Mouse (Mus musculus) hindbrain, embryonic 12.5 days (tissue): Measurements from ENCODE around the gene Rfx3. TPM values are rescaled to one million over a fixed set of nuclear protein-coding genes. Genes with fewer than 3 reads are reported as not detected.

Experiments
- ATAC-seq: fragments of 200-750 bp; cut with Nextera tagmentation; 2 replicates; pipeline ENCODE4 v1.8.0; 2017; ENCODE audit warnings: moderate TSS enrichment; ENCODE audit not compliant: low FRiP score
- H3K27ac ChIP-seq: fragments of 300-500 bp; sonication (generic); 2 replicates; pipeline ENCODE4 v1.5.1; 2016; ENCODE audit warnings: mild to moderate bottlenecking
- H3K27me3 ChIP-seq: fragments of 300-500 bp; sonication (generic); 2 replicates; pipeline ENCODE4 v1.6.1; 2016; ENCODE audit warnings: mild to moderate bottlenecking
- H3K36me3 ChIP-seq: fragments of 300-500 bp; sonication (generic); 2 replicates; pipeline ENCODE4 v1.6.1; 2016; ENCODE audit warnings: mild to moderate bottlenecking
- H3K4me1 ChIP-seq: fragments of 300-500 bp; sonication (generic); 2 replicates; pipeline ENCODE4 v1.6.1; 2016
- H3K4me2 ChIP-seq: fragments of 300-500 bp; sonication (generic); replicated peaks from 2 replicates; pipeline ENCODE4 v1.6.1; 2016; ENCODE audit warnings: mild to moderate bottlenecking
- H3K4me3 ChIP-seq: fragments of 300-500 bp; sonication (generic); 2 replicates; pipeline ENCODE4 v1.5.1; 2016; ENCODE audit warnings: mild to moderate bottlenecking
- H3K9ac ChIP-seq: fragments of 300-500 bp; sonication (generic); 2 replicates; pipeline ENCODE4 v1.6.1; 2016; ENCODE audit warnings: mild to moderate bottlenecking, moderate library complexity
- H3K9me3 ChIP-seq: fragments of 300-500 bp; sonication (generic); replicated peaks from 2 replicates; pipeline ENCODE4 v1.6.1; 2016; ENCODE audit warnings: mild to moderate bottlenecking
- WGBS: fragments of 180-500 bp; shearing (Covaris S2); methylation state at CpG from one replicate; pipeline ENCODE4 v1.1.7; 2016; 5-methylcytosine and 5-hydroxymethylcytosine counted together
- polyA plus RNA-seq: library from polyadenylated mRNA; unstranded; fragments of >200 nt; fragmentation: Nextera tagmentation; extraction: Ambion mirVana; gene quantifications from 2 replicates; pipeline ENCODE4 v1.2.1, GENCODE M21; 2016

Gene Rfx3
- polyA plus RNA-seq, 1 experiment from 2014 or later, result 28.5 TPM

GRCm38 (mm10) chr19:27992800-27993199 is 18.2 kb downstream of the Rfx3 start:
- 88% methylated on average over 7 of the region's 7 CpGs for WGBS
- Histone ChIP-seq H3K4me2 (no peak overlapping the region), H3K27ac (no peak overlapping the region), H3K9ac (no peak overlapping the region), H3K27me3 (no peaks in the 10 kb centered on the region), H3K4me3 (no peak overlapping the region), H3K36me3 (no peaks in the 10 kb centered on the region), H3K9me3 (no peaks in the 10 kb centered on the region), H3K4me1 (peaks cover 6% of the 10 kb centered on the region)
- ATAC-seq, result no peak

GRCm38 (mm10) chr19:27988746-27989145 is 22.2 kb downstream of the Rfx3 start:
- Histone ChIP-seq H3K36me3 (no peaks in the 10 kb centered on the region), H3K9ac (no peak overlapping the region), H3K4me2 (no peak overlapping the region), H3K4me3 (no peak overlapping the region), H3K4me1 (peaks cover 19% of the 10 kb centered on the region), H3K9me3 (no peaks in the 10 kb centered on the region), H3K27ac (no peak overlapping the region), H3K27me3 (no peaks in the 10 kb centered on the region)
- WGBS, result 21% methylated on average over 3 of the region's 3 CpGs
- ATAC-seq, result no peak

GRCm38 (mm10) chr19:27967590-27967989 is 43.4 kb downstream of the Rfx3 start:
- Histone ChIP-seq H3K4me3 (no peak overlapping the region), H3K4me2 (no peak overlapping the region), H3K4me1 (no peaks in the 10 kb centered on the region), H3K9me3 (no peaks in the 10 kb centered on the region), H3K36me3 (0 out of 2 replicates have a peak, but pooled peaks cover 4% of the 10 kb centered on the region), H3K27ac (no peak overlapping the region), H3K27me3 (no peaks in the 10 kb centered on the region), H3K9ac (no peak overlapping the region)
- no peak for ATAC-seq
- 90% methylated on average over 3 of the region's 3 CpGs for whole genome bisulfite sequencing

GRCm38 (mm10) chr19:27961271-27961670 is 49.7 kb downstream of the Rfx3 start:
- Histone ChIP-seq H3K4me2 (no peak overlapping the region), H3K4me3 (no peak overlapping the region), H3K4me1 (no peaks in the 10 kb centered on the region), H3K27me3 (no peaks in the 10 kb centered on the region), H3K27ac (no peak overlapping the region), H3K36me3 (0 out of 2 replicates have a peak, but pooled peaks cover 4% of the 10 kb centered on the region), H3K9ac (no peak overlapping the region), H3K9me3 (0 out of 2 replicates have a peak, but pooled peaks cover 3% of the 10 kb centered on the region)
- ATAC-seq, result no peak
- 91% methylated on average over 3 of the region's 3 CpGs for WGBS

- Histone ChIP-seq H3K36me3 (no peaks in the 10 kb centered on the region), H3K27ac (no peak overlapping the region), H3K27me3 (no peaks in the 10 kb centered on the region), H3K9ac (no peak overlapping the region), H3K4me2 (no peak overlapping the region), H3K4me1 (no peaks in the 10 kb centered on the region), H3K4me3 (no peak overlapping the region), H3K9me3 (no peaks in the 10 kb centered on the region)
- no peak for ATAC-seq
- WGBS, result 77% methylated on average over 3 of the region's 3 CpGs
Observed at GRCm38 (mm10) chr19:27935453-27935852, 75.5 kb downstream of the Rfx3 start.

- WGBS, result 93% methylated on average over 2 of the region's 2 CpGs
- H3K9ac ChIP-seq, result no peak overlapping the region
- H3K4me1 ChIP-seq, result no peaks in the 10 kb centered on the region
- no peak overlapping the region for H3K4me3 ChIP-seq
- H3K36me3 ChIP-seq, result no peaks in the 10 kb centered on the region
- no peak overlapping the region for H3K27ac ChIP-seq
- no peak overlapping the region for H3K4me2 ChIP-seq
- H3K9me3 ChIP-seq, result no peaks in the 10 kb centered on the region
- H3K27me3 ChIP-seq, result no peaks in the 10 kb centered on the region
- no peak for ATAC-seq
Observed at GRCm38 (mm10) chr19:27931136-27931535, 79.8 kb downstream of the Rfx3 start.

GRCm38 (mm10) chr19:27926378-27926777 is 84.6 kb downstream of the Rfx3 start:
- WGBS, result 93% methylated on average over 3 of the region's 3 CpGs

GRCm38 (mm10) chr19:27919040-27919439 is 91.9 kb downstream of the Rfx3 start:
- Histone ChIP-seq H3K36me3 (no peaks in the 10 kb centered on the region), H3K9me3 (no peaks in the 10 kb centered on the region), H3K4me2 (no peak overlapping the region), H3K4me1 (no peaks in the 10 kb centered on the region), H3K27ac (no peak overlapping the region), H3K4me3 (no peak overlapping the region), H3K9ac (no peak overlapping the region), H3K27me3 (no peaks in the 10 kb centered on the region)
- WGBS, result 61% methylated on average over 2 of the region's 2 CpGs
- no peak for ATAC-seq

More at GRCm38 (mm10) chr19:27926378-27926777, 84.6 kb downstream of the Rfx3 start:
- Histone ChIP-seq H3K9ac (no peak overlapping the region), H3K4me2 (no peak overlapping the region), H3K4me1 (no peaks in the 10 kb centered on the region), H3K27ac (no peak overlapping the region), H3K27me3 (no peaks in the 10 kb centered on the region), H3K36me3 (no peaks in the 10 kb centered on the region), H3K9me3 (no peaks in the 10 kb centered on the region), H3K4me3 (no peak overlapping the region)
- ATAC-seq, result no peak

- Histone ChIP-seq H3K4me1 (no peaks in the 10 kb centered on the region), H3K4me2 (no peak overlapping the region), H3K36me3 (no peaks in the 10 kb centered on the region), H3K27me3 (no peaks in the 10 kb centered on the region), H3K4me3 (no peak overlapping the region), H3K9ac (no peak overlapping the region), H3K27ac (no peak overlapping the region), H3K9me3 (no peaks in the 10 kb centered on the region)
- 69% methylated on average over 2 of the region's 2 CpGs for whole genome bisulfite sequencing
- no peak for ATAC-seq
Observed at GRCm38 (mm10) chr19:27916446-27916845, 94.5 kb downstream of the Rfx3 start.

GRCm38 (mm10) chr19:27906976-27907375 is 104.0 kb downstream of the Rfx3 start:
- H3K4me2 ChIP-seq, result no peak overlapping the region
- H3K27me3 ChIP-seq, result no peaks in the 10 kb centered on the region
- H3K9ac ChIP-seq, result no peak overlapping the region
- WGBS, result 48% methylated on average over 5 of the region's 5 CpGs
- ATAC-seq, result no peak
- peaks cover 12% of the 10 kb centered on the region for H3K4me1 ChIP-seq
- H3K9me3 ChIP-seq, result no peaks in the 10 kb centered on the region
- no peaks in the 10 kb centered on the region for H3K36me3 ChIP-seq
- no peak overlapping the region for H3K27ac ChIP-seq
- no peak overlapping the region for H3K4me3 ChIP-seq

- H3K4me2 ChIP-seq, result no peak overlapping the region
- H3K4me3 ChIP-seq, result no peak overlapping the region
- no peak overlapping the region for H3K9ac ChIP-seq
- no peaks in the 10 kb centered on the region for H3K27me3 ChIP-seq
- ATAC-seq, result no peak
- H3K4me1 ChIP-seq, result peaks cover 12% of the 10 kb centered on the region
- H3K36me3 ChIP-seq, result no peaks in the 10 kb centered on the region
- H3K27ac ChIP-seq, result no peak overlapping the region
- WGBS, result 95% methylated on average over 9 of the region's 9 CpGs
- H3K9me3 ChIP-seq, result no peaks in the 10 kb centered on the region
Observed at GRCm38 (mm10) chr19:27905976-27906375, 105.0 kb downstream of the Rfx3 start.

GRCm38 (mm10) chr19:27905172-27905571 is 105.8 kb downstream of the Rfx3 start:
- Histone ChIP-seq H3K4me2 (no peak overlapping the region), H3K27me3 (no peaks in the 10 kb centered on the region), H3K4me3 (no peak overlapping the region), H3K27ac (no peak overlapping the region), H3K4me1 (peaks cover 12% of the 10 kb centered on the region), H3K9me3 (no peaks in the 10 kb centered on the region), H3K36me3 (0 out of 2 replicates have a peak, but pooled peaks cover 3% of the 10 kb centered on the region), H3K9ac (no peak overlapping the region)
- ATAC-seq, result no peak
- 52% methylated on average over 1 of the region's 1 CpGs for WGBS

GRCm38 (mm10) chr19:27904655-27905054 is 106.3 kb downstream of the Rfx3 start:
- 0 out of 2 replicates have a peak, but pooled peaks cover 3% of the 10 kb centered on the region for H3K36me3 ChIP-seq
- no peaks in the 10 kb centered on the region for H3K9me3 ChIP-seq
- H3K4me3 ChIP-seq, result no peak overlapping the region
- H3K4me2 ChIP-seq, result no peak overlapping the region
- H3K27ac ChIP-seq, result peak overlapping the region; percentile 60; the same call in 1 of the 2 replicates
- WGBS, result 33% methylated on average over 2 of the region's 2 CpGs
- H3K4me1 ChIP-seq, result peaks cover 12% of the 10 kb centered on the region
- ATAC-seq, result peak; percentile 92
- H3K9ac ChIP-seq, result no peak overlapping the region
- H3K27me3 ChIP-seq, result no peaks in the 10 kb centered on the region
